Mouse (Mus musculus) urinary bladder, postnatal 25 days (tissue): ENCODE data around the gene Efna5.
A peak's percentile ranks its signal among the peaks of the same experiment; 100 is the strongest.

Experiments
- DNase-seq: peaks from one replicate; pipeline ENCODE4 v3.0.0; 2022; ENCODE audit warnings: low spot score

Gene Efna5

DNA sequence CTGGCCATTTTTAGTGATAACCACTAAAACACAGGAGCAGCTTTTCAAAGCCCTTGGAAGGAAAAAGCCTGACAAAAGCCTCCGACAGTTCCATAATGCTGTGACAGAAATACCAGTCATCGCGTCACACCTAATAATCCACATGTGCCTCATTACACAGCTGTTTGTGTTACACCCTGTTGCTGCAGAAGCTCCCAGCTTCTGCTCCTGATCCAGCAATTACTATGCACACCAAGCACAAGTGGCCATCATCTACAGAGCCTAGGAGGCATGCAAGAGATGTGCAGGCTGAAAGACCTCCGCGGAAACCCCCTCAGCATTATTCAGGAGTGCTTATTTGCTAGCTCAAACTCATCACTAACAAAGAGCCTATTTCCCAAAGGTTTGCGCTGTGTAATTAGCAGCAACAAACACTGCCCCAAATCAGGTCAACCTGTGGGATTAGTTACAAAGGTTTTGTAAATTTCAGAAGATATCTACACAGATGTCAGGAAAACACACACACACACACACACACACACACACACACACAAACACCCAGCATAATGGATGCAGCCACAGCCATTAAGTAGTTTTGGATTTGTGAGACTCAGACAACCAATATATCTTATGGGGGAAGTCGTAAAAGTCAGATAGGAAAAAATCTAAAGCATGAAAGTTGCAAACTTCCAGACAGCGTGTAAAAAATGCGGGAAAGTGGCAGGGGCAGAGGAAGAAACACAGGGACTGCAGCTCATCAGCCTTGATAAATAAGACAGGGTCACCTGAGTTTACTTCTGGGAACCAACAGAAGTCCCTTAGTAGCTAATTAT, 180.1 kb downstream of the Efna5 start:
- no peak for DNase-seq

DNA sequence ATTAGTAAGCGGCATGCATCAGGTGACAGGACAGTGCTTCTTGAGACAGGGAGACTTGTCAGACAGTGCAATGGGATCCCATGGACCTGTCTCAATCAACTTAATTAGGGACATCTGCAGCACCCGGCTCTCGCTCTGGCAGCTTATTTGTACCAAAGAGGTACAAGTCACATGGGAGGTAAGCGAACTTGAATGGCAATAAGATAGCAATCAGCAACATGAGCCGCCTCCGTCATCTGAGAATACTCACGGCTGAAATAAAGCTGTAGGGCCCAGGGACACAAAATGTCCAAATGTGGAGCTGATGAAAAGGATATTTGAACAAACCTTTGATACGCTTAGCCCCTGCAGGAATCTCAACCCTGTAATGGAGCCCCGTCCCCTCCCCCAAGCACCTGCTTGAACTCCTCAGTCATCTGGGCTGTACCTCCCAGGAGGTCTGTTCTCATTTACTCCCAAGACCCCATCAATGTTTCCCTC, 186.1 kb downstream of the Efna5 start:
- no peak for DNase-seq

DNA sequence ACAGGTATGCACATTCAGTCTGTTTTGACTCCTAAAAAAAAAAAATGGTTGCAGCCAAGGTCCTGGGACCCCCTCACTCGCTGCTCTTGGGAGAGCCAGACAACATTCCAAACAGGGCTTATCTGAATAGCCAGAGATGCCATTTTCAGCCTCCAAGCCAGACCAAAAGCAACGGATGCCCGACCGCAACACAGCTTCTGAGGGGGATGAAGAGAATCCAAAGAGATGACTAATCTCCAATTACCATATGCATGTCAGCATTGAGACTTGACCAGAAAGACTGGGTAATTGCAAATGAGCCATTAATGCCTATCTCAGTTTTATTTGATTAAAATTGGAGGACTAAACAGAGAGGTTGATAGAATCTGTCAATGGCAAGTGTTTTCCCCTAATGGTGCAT, 188.9 kb downstream of the Efna5 start:
- no peak for DNase-seq

DNA sequence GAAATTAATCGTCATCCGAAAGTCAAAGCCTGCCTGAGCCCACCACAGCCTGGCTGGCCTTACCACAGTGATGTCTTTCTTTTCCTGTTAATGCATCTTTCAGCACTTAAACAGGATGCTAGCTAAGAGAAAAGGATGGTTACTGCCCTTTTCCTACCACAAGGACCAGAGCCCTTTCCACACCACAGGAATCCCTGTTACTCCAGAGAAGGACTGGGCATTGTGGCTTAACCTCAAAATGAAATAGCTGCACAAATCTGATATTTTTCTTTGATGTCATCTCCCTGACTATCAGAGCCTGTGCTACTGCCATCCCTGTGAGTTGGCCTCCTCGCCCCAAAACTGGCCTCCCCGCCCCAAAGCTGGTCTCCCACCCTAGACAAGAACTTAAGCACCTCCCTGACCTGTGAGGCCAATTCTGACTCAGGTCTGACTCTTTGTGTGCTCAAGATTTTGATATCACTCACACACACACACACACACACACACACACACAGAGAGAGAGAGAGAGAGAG, 189.9 kb downstream of the Efna5 start:
- no peak for DNase-seq

DNA sequence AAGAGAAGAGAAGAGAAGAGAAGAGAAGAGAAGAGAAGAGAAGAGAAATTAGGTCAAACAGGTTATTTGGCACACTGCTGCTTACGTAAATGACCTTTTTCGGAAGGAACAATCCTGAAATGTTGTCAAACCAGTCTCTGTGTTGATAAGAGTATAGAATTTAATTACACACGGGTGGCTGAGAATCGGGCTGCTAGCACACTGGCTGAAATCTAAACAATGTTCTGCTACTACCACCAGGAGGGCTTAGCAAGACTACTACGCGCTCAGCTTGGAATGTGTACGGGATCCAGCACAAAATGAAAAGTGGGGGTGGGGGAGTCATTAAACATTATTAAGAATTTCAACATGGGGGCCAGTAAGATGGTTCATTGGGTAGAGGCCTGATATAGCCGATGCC, 190.9 kb downstream of the Efna5 start:
- DNase-seq, result no peak

DNA sequence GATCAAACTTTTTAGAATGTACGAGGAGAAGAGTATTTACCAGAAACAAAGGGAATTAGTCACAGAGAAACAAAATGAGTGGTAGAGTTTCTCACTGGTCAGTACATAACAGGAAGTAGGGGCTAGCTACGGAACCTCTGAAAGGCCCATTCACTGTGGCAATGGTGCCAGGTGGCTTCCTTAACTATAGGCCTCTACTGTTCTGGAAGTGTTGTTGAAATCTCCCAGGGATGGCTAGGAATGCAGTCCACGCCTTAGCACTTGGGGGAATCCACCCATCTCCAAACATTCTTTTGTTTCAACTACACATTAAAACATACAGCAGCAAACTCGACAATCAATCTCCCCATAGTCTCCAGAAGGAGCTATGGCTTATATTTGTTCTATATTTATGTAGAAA, 191.5 kb downstream of the Efna5 start:
- DNase-seq, result no peak

DNA sequence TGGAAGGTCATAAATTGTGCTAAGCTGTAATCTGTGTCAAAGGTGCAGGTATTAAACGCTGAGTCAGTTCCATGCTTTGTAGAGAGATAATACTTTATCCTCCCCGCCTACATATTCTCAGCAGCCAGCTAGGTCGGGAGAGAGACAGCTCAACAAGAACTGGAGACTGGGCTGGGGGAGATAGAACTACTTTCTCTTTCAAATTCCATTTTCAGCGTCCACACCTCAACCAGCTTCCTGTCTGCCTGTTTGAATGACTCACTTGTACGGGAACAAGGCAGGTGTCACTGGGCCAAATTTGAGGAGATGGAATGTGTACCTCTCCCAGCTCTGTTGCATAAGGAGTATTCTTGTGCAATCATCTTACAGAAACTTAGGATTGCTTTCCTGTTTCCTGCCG, 193.7 kb downstream of the Efna5 start:
- peak; percentile 25 for DNase-seq

DNA sequence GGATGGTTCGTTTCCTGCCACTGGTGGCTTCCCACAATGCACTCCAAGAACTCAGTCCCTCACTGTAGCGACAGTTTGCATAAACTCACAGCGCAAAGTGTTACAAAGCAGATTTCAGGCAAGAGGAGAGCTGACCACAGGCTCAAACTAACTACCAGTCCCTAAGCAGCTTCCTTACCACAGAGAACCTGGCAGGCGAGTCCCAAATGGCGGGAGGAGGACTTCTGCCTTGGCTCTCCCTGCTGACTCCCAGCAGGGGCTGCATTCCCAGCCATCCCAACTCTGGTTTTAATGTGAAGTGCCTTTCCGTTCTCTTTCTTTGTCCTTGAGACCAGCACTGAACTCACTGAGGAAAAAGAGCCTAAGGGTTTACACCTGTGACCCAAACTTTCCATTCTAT, 195.9 kb downstream of the Efna5 start:
- DNase-seq, result no peak

DNA sequence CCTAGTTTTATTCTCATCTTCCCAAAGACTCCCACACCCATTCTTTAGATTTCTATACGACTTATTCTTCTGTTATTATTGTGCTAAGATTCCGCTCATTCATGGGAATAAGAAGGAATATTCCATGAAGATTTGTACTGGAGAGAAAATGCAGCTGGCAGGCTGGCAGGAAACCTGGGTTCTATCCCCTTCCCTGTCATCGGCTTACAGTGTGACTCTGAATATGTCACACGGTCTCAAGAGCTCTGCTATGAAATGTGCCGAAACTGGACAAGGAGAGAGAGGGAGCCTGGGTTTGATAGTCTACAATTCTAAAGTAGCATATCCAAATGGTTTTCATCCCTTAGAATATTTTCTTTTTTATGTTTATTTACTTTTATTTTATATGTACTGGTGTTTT, 198.0 kb downstream of the Efna5 start:
- DNase-seq, result no peak

DNA sequence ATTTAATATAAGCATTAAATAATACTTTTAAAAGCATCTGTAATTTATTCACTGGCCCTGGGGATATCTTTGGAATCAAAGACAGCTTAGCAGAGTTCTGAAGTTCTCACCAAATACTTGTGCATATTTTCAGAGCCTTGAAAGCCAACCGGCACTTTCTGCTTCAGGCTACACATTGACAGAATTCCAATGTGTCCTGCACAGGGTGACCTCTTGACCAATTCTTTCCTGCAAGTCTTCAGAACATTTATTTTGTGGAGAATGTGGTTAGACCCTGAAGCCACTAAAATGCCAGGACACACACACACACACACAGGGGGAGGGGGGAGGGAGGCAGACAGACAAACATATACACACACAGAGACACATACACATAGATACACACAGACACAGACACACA, 199.4 kb downstream of the Efna5 start:
- no peak for DNase-seq

DNA sequence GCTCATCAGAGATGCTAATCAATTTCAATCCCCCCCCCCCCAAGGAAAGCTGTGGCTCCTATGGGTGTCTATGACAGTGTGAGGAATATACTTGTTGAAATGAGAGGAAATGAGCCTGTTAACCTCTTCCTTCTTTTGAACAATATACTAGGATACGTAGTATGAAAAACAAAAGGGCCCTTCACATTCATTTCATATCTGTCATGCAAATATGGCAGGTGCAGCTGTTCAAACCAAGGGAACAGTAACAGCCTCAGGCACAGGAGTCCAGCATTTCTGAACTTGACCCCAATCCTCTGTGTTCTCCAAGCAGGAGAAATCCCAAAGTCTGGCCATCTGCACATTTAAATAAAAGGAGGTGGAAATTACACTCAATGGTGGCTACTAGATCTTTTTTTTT, 200.4 kb downstream of the Efna5 start:
- no peak for DNase-seq

DNA sequence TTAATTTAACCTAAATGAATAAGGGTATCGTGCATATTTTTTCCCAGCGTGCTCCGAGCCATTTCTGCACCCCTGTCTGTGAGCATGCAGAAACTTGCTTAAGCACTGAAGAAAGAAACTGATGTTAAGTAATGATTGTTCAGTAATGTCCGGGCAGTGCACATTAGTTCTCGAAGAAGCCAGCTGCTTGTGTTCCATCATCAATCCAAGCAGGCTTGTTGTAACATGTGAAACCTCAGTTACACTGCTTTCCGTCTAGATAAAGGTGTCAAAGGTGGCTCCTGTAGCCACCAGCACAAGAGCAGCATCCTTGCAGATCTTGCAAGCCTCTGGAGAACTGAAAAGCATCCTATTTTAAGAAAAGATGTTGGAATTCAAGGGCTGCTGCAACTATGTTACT, 204.3 kb downstream of the Efna5 start:
- no peak for DNase-seq

DNA sequence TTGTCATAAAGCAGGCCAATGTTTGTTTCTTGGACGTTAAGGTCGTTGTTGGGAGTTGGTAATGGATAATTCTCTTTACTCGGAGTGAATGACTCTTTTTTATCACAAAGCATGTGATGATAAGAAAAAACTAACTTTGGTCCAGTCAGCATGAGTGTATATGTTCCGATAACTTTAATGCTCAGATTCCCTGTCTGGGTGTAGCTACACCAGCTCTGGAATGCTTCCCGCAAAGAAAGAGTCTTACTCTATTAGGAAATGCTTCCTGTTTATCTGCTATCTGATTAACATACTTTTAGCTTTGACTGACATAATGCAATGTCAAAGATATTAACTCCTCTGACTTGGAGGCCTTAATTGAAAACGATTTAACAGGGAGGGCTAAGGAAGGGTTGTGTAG, 204.7 kb downstream of the Efna5 start:
- no peak for DNase-seq

DNA sequence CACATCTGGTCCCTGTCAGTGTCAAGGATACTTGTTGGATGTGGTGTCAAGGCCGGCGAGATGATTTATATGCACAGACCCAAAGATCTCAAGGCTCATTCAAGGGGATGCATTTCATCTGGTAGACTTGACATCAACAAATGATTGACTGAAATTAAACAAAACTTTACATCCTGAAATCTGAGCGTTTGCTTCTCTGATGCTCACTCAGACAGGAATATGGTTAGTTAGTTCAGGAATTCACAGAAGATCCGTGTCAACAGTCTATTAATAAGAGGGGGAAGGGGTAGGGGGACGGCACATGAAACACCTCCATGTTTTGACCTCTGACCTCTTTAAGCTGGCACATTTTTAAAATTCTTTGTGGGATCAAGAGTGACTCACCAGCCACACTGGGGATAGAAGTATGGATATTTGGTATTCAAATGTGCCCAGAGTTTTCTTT, 205.3 kb downstream of the Efna5 start:
- no peak for DNase-seq

DNA sequence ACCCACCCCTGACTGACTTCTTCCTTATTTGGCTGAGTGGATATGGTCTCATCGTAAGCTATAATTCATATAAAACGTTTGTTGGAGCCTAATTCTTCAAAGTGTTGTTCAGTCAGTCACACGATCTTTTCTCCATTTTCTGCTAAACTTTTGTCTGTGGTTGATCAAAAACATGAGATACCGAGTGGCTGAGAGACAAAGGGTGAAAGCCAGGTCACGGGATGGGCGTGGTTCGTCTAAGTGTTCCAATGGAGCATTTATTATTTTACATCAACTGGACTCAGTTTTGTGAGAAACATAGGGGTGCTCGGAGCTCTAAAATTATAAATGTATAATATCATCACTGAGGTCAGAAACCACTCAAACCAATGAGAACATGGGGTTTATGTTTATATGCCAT, 209.0 kb downstream of the Efna5 start:
- no peak for DNase-seq

DNA sequence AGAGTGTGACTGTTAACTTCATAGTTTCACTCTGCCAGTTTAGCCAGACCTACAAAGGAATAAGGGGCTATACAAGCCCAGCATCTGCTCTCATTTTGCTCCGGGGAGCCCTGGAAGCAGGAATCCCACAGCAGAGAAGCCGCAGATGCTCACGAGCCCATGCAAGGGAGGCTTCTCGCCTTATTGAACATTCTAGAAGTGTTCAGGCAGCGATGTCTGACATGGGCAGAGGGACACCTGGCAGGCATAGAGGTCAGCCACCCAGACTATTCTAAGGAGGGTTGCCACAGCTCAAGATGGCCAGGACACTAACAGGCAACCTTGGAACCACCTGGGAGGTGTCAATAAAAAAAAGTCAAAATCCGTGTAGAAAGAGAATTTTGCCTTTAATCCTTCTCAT, 214.4 kb downstream of the Efna5 start:
- DNase-seq, result no peak

DNA sequence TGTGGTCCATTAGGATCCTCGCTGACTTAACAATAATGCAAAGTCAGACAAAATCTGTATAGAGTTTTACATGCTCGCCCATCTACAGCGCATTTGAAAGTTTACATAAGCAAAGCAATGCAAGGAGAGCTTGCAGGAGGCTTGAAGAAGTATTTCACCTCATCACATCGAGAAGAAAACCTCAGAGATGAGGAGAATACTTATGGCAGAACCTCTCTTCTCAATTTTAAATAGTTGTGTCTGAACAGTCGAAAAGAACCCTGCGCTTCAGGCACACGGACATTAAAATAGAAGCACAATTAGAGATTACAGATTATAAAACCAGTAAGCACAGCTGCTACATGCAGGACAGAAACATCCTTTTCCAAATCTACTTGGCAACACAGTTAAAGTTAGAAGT, 215.3 kb downstream of the Efna5 start:
- no peak for DNase-seq

DNA sequence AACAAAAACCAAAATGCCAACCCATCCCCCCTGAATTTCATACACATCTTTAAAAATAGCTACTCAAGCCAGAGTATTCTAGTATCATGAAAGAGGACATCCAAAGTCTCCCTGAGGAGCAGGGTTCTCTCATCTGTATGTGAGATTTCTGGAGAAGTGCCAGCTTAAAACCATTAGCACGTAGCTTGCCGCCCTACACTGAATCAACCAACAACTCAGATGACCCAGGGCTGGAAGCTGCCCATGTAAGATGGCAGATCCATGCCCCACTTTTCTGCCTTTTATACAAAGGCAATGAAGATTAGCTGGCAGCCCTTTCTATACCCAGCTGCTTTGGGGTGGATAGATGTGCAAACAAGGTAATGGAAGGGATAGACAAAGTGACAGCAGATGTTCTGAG, 216.4 kb downstream of the Efna5 start:
- no peak for DNase-seq

DNA sequence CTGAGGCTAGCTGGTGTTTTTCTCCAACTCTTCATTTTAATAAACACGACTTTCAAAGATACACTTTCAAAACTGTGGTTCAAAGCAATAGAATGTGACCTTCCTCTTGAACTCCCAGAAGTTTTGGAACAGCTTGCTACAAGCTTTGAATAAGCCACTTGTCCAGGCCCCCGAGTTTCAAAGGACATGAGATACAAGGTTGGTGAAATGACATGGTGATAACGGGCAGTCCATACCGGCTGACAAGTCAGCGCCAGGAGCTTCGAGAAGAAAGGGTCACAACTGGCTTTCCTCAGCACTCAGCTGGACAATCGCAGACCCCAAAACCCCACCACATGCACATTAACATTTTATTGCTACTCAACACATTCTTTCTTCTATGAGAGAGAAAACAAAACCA, 219.3 kb downstream of the Efna5 start:
- no peak for DNase-seq

DNA sequence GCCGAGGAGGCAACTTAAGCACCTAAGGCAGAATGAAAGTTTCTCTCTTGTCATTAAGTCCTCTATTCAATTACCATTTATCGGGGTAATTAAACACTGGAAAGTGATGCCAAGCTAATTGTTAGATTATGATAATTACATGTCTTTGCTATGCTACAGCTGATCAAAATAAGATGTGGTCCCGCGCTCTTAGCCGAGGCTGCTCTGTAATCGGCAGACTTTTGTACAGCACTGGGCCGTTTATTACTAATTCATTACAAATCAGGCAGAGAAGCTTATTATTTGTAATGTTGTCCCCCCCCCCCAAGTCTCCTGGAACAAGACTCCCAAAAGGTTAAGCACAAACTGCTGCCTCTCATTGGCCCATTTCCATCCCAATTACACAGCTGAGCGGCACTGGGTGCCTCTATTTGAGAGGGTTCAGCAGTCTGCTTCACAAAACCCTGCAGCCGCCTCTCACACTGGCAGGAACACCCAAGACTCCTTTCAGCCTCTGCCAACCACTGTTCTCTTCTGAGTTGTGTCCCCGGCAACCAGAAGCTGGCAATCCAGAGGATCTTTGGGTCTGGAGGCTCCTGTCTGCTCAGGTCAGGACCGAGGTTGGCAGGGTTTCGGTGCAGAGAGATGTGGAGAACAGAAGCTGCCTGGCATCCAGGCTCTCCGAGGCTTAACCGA, 221.5 kb downstream of the Efna5 start:
- DNase-seq, result no peak

DNA sequence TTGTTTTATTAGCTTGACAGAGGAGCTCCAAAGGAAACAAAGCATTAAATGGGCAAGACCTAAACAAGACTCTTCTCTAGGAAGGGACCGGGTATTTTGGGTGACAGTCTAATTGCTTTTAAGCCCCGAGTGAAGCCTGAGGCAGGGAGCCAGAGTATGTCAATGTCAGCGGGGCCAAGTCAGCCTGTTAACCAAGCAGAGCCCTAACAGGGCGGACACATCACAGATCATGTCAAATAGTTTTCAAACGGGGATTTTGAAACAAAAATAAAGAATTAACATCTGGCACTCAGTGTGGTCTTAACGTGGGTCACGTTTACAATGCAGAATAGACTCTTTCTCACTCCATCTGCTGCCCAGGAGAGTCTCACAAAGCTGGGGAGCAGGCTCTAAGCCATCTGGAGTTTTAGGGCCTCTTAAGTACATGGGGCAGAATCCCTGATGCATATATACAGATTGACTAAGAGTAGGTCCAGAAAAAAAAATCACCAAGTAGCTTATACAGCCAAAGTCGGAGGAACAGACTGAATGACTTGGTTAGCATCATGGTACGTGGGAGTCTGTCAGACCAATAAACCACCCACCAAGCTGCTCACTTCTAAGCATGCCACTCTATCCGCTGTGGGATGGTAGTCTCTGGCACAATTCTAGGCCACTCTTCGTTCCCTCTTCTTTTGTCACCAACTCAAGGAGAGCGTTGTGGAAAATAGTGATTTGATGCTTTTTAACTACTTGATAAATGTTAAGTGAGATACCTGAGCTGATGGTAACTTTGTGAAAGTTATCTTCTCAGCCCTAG, 223.1 kb downstream of the Efna5 start:
- DNase-seq, result no peak

DNA sequence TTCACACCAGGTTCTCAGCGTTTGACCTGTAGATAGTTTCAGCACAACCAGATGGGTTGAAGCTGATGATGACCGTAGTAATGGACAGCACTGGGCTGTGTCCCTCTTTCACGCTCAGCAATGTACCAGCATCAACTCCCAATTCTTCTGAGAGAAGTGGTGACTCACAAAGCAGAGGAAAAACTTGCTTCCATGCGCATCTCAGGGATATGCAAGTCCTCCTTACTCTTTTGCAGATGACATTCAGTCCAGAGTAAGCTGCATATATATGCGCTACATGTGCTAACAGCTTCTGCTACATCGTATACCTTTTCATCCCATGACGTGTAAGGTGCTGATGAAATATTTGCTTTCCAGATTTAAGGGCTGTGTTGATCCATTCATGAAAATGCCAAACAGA, 224.1 kb downstream of the Efna5 start:
- no peak for DNase-seq

DNA sequence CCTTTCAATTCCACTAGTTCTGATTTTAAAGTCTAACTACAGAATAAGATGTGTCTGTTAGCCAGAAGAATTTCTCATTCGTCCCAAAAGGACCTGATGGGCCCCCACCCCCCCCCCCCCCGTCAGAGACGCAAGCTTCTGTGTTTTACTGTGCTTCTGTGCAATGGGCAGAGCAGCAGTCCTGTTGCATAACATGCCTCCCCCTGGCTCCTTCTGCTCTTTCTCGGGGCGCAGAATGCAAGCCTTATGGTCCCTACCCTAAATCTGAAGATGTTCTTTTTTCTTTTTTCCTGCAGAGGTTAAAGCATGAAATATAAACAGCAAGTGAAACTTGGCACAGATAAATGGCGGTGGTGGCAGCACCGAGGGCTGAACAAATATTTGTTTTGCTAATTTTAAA, 224.5 kb downstream of the Efna5 start:
- DNase-seq, result no peak
